Mouse (Mus musculus) lung, embryonic 15.5 days (tissue): ENCODE data around the gene Pfdn6. TPM values are rescaled to one million over a fixed set of nuclear protein-coding genes. Genes with fewer than 3 reads are reported as not detected.

Experiments used
- ATAC-seq: fragments of 200-750 bp; cut with Nextera tagmentation; 2 replicates; pipeline ENCODE4 v1.8.0; 2017; ENCODE audit warnings: moderate number of reproducible peaks, borderline replicate concordance; ENCODE audit not compliant: low FRiP score, low TSS enrichment; ENCODE audit errors: extremely low read depth
- H3K27ac ChIP-seq: fragments of 300-500 bp; sonication (generic); 2 replicates; pipeline ENCODE4 v1.5.1; 2015; ENCODE audit warnings: moderate library complexity, mild to moderate bottlenecking, inconsistent platforms
- H3K27me3 ChIP-seq: fragments of 300-500 bp; sonication (generic); 2 replicates; pipeline ENCODE4 v1.6.1; 2015; ENCODE audit warnings: inconsistent platforms
- H3K36me3 ChIP-seq: fragments of 300-500 bp; sonication (generic); 2 replicates; pipeline ENCODE4 v1.6.1; 2015; ENCODE audit warnings: inconsistent platforms
- H3K4me1 ChIP-seq: fragments of 300-500 bp; sonication (generic); 2 replicates; pipeline ENCODE4 v1.6.1; 2015; ENCODE audit warnings: inconsistent platforms
- H3K4me2 ChIP-seq: fragments of 300-500 bp; sonication (generic); 2 replicates; pipeline ENCODE4 v1.6.1; 2015; ENCODE audit warnings: inconsistent platforms, mild to moderate bottlenecking, moderate library complexity
- H3K4me3 ChIP-seq: fragments of 300-500 bp; sonication (generic); 2 replicates; pipeline ENCODE4 v1.5.1; 2015; ENCODE audit warnings: mild to moderate bottlenecking, inconsistent platforms
- H3K9ac ChIP-seq: fragments of 300-500 bp; sonication (generic); 2 replicates; pipeline ENCODE4 v1.6.1; 2015; ENCODE audit warnings: inconsistent platforms
- H3K9me3 ChIP-seq: fragments of 300-500 bp; sonication (generic); 2 replicates; pipeline ENCODE4 v1.6.1; 2016; ENCODE audit warnings: inconsistent platforms
- WGBS: fragments of 180-500 bp; shearing (Covaris S2); methylation state at CpG from one replicate; pipeline ENCODE4 v1.1.7; 2015; 5-methylcytosine and 5-hydroxymethylcytosine counted together
- polyA plus RNA-seq: library from polyadenylated mRNA; unstranded; fragments of >200 nt; fragmentation: Nextera tagmentation; extraction: Ambion mirVana; gene quantifications from 2 replicates; pipeline ENCODE4 v1.2.1, GENCODE M21; 2015

Pfdn6 gene
- polyA plus RNA-seq, 1 experiment from 2014 or later: 137 TPM

GRCm38 (mm10) chr17:33916847-33917655 lies 23.1 kb downstream of the Pfdn6 start:
- Histone ChIP-seq H3K9me3 (no peaks in the 10 kb centered on the region), H3K36me3 (peaks cover 36% of the 10 kb centered on the region), H3K4me1 (peaks cover 50% of the 10 kb centered on the region), H3K9ac (peak overlapping the region; percentile 57), H3K4me2 (peak overlapping the region; percentile 73), H3K27me3 (no peaks in the 10 kb centered on the region), H3K4me3 (peak overlapping the region; percentile 58), H3K27ac (no peak overlapping the region)
- 66% methylated on average over 31 of the region's 31 CpGs for WGBS
- ATAC-seq: no peak

- peak; percentile 4; the same call in 1 of the 2 replicates for ATAC-seq
- 1% methylated on average over 11 of the region's 20 CpGs for WGBS
- Histone ChIP-seq H3K9ac (peak overlapping the region; percentile 57), H3K4me2 (peak overlapping the region; percentile 73), H3K27me3 (no peaks in the 10 kb centered on the region), H3K27ac (peak overlapping the region; percentile 87), H3K9me3 (no peaks in the 10 kb centered on the region), H3K4me1 (peaks cover 54% of the 10 kb centered on the region), H3K36me3 (peaks cover 43% of the 10 kb centered on the region), H3K4me3 (peak overlapping the region; percentile 58)
Observed at GRCm38 (mm10) chr17:33916294-33916693, 23.8 kb downstream of the Pfdn6 start.

- Histone ChIP-seq H3K4me2 (peak within 1 kb of the TSS; percentile 73), H3K9me3 (no peaks in the 10 kb centered on the region), H3K4me3 (peak within 1 kb of the TSS; percentile 58), H3K27ac (peak within 1 kb of the TSS; percentile 87), H3K36me3 (peaks cover 47% of the 10 kb centered on the region), H3K9ac (peak within 1 kb of the TSS; percentile 57), H3K27me3 (no peaks in the 10 kb centered on the region), H3K4me1 (peaks cover 54% of the 10 kb centered on the region)
- under 1% methylated on average over 34 of the region's 34 CpGs for WGBS
- ATAC-seq: peak; percentile 91
Observed at GRCm38 (mm10) chr17:33915671-33916250, 24.4 kb downstream of the Pfdn6 start, which contains the start of the genes Tapbp and Zbtb22. Tapbp (plus strand) TSS chr17:33915899. Zbtb22 (plus strand) TSS chr17:33915904.

- WGBS: 67% methylated on average over 13 of the region's 13 CpGs
- H3K9ac ChIP-seq: no peak overlapping the region
Observed at GRCm38 (mm10) chr17:33914969-33915391, 25.2 kb downstream of the Pfdn6 start.

GRCm38 (mm10) chr17:33913905-33914304 lies 26.2 kb downstream of the Pfdn6 start:
- Histone ChIP-seq H3K36me3 (peaks cover 47% of the 10 kb centered on the region), H3K9ac (no peak overlapping the region), H3K4me1 (peaks cover 49% of the 10 kb centered on the region), H3K4me2 (no peak overlapping the region), H3K4me3 (no peak overlapping the region), H3K27ac (no peak overlapping the region), H3K9me3 (no peaks in the 10 kb centered on the region), H3K27me3 (no peaks in the 10 kb centered on the region)
- WGBS: 91% methylated on average over 8 of the region's 8 CpGs
- no peak for ATAC-seq

More at GRCm38 (mm10) chr17:33914969-33915391, 25.2 kb downstream of the Pfdn6 start:
- no peaks in the 10 kb centered on the region for H3K9me3 ChIP-seq
- peaks cover 54% of the 10 kb centered on the region for H3K4me1 ChIP-seq
- peaks cover 47% of the 10 kb centered on the region for H3K36me3 ChIP-seq
- ATAC-seq: no peak
- H3K4me2 ChIP-seq: peak overlapping the region; percentile 73
- peak overlapping the region; percentile 58 for H3K4me3 ChIP-seq
- H3K27ac ChIP-seq: 0 out of 2 replicates have a peak overlapping the region, but pooled peaks have one; percentile 87
- H3K27me3 ChIP-seq: no peaks in the 10 kb centered on the region

GRCm38 (mm10) chr17:33913264-33913663 lies 26.9 kb downstream of the Pfdn6 start:
- H3K36me3 ChIP-seq: peaks cover 47% of the 10 kb centered on the region
- peaks cover 42% of the 10 kb centered on the region for H3K4me1 ChIP-seq
- H3K4me3 ChIP-seq: no peak overlapping the region
- no peaks in the 10 kb centered on the region for H3K27me3 ChIP-seq
- H3K4me2 ChIP-seq: no peak overlapping the region
- no peaks in the 10 kb centered on the region for H3K9me3 ChIP-seq
- H3K27ac ChIP-seq: no peak overlapping the region
- no peak for ATAC-seq
- WGBS: 85% methylated on average over 10 of the region's 10 CpGs
- no peak overlapping the region for H3K9ac ChIP-seq

- 84% methylated on average over 28 of the region's 28 CpGs for WGBS
- Histone ChIP-seq H3K27ac (no peak overlapping the region), H3K27me3 (no peaks in the 10 kb centered on the region), H3K9ac (no peak overlapping the region), H3K36me3 (peaks cover 38% of the 10 kb centered on the region), H3K9me3 (no peaks in the 10 kb centered on the region), H3K4me2 (no peak overlapping the region), H3K4me3 (no peak overlapping the region), H3K4me1 (peaks cover 31% of the 10 kb centered on the region)
- ATAC-seq: no peak
Observed at GRCm38 (mm10) chr17:33911813-33912414, 28.2 kb downstream of the Pfdn6 start.

GRCm38 (mm10) chr17:33911052-33911812 lies 28.9 kb downstream of the Pfdn6 start:
- H3K9ac ChIP-seq: no peak overlapping the region
- H3K4me2 ChIP-seq: no peak overlapping the region
- no peaks in the 10 kb centered on the region for H3K9me3 ChIP-seq
- H3K36me3 ChIP-seq: peaks cover 38% of the 10 kb centered on the region
- H3K4me1 ChIP-seq: peaks cover 28% of the 10 kb centered on the region
- no peak overlapping the region for H3K27ac ChIP-seq
- H3K27me3 ChIP-seq: no peaks in the 10 kb centered on the region
- ATAC-seq: no peak
- no peak overlapping the region for H3K4me3 ChIP-seq
- WGBS: 84% methylated on average over 31 of the region's 31 CpGs

GRCm38 (mm10) chr17:33910346-33911051 lies 29.6 kb downstream of the Pfdn6 start:
- peaks cover 38% of the 10 kb centered on the region for H3K36me3 ChIP-seq
- no peak for ATAC-seq
- 42% methylated on average over 11 of the region's 11 CpGs for WGBS
- peaks cover 27% of the 10 kb centered on the region for H3K4me1 ChIP-seq
- peak overlapping the region; percentile 92 for H3K4me2 ChIP-seq
- H3K27me3 ChIP-seq: no peaks in the 10 kb centered on the region
- H3K9ac ChIP-seq: peak overlapping the region; percentile 86
- no peaks in the 10 kb centered on the region for H3K9me3 ChIP-seq
- peak overlapping the region; percentile 82 for H3K4me3 ChIP-seq
- H3K27ac ChIP-seq: peak overlapping the region; percentile 92

- H3K4me1 ChIP-seq: peaks cover 21% of the 10 kb centered on the region
- ATAC-seq: no peak
- peak overlapping the region; percentile 82 for H3K4me3 ChIP-seq
- WGBS: under 1% methylated on average over 14 of the region's 14 CpGs
- H3K9ac ChIP-seq: peak overlapping the region; percentile 86
- H3K4me2 ChIP-seq: peak overlapping the region; percentile 92
- no peaks in the 10 kb centered on the region for H3K9me3 ChIP-seq
- peaks cover 36% of the 10 kb centered on the region for H3K36me3 ChIP-seq
- no peaks in the 10 kb centered on the region for H3K27me3 ChIP-seq
- H3K27ac ChIP-seq: peak overlapping the region; percentile 92
Observed at GRCm38 (mm10) chr17:33909869-33910250, 30.3 kb downstream of the Pfdn6 start.
